Mouse (Mus musculus) ES-Bruce4 (cell line): ENCODE measurements around the gene Mcf2l. TPM values are rescaled to one million over a fixed set of nuclear protein-coding genes. Genes with fewer than 3 reads are reported as not detected.

ENCODE experiments used
- H3K27ac ChIP-seq: 2 replicates; pipeline ENCODE4 v1.5.1; 2012; ENCODE audit warnings: low read length, inconsistent platforms; ENCODE audit not compliant: insufficient read depth
- H3K27me3 ChIP-seq: 2 replicates; pipeline ENCODE4 v1.6.1; 2012; ENCODE audit warnings: mild to moderate bottlenecking, low read length, inconsistent platforms; ENCODE audit not compliant: control insufficient read depth, poor library complexity, insufficient read depth, severe bottlenecking
- H3K36me3 ChIP-seq: 2 replicates; pipeline ENCODE4 v1.6.1; 2012; ENCODE audit warnings: inconsistent platforms, mild to moderate bottlenecking, low read length, moderate library complexity; ENCODE audit not compliant: control insufficient read depth, poor library complexity, insufficient read depth, severe bottlenecking
- H3K4me1 ChIP-seq: one replicate; pipeline ENCODE4 v1.8.1; 2011; ENCODE audit warnings: low read length; ENCODE audit not compliant: control insufficient read depth, insufficient read depth
- H3K4me3 ChIP-seq: 2 replicates; pipeline ENCODE4 v1.5.1; 2011; ENCODE audit warnings: low read depth, mild to moderate bottlenecking, low read length
- H3K9ac ChIP-seq: 2 replicates; pipeline ENCODE4 v1.6.1; 2012; ENCODE audit warnings: low read depth, mild to moderate bottlenecking, inconsistent platforms; ENCODE audit not compliant: poor library complexity, severe bottlenecking
- H3K9me3 ChIP-seq: replicated peaks from 2 replicates; pipeline ENCODE4 v1.6.1; 2012; ENCODE audit warnings: mild to moderate bottlenecking, low read length, inconsistent platforms; ENCODE audit not compliant: control insufficient read depth, poor library complexity, insufficient read depth, severe bottlenecking
- CTCF ChIP-seq: IDR thresholded peaks from one replicate; pipeline ENCODE4 v1.8.1; 2011; ENCODE audit warnings: low read depth, low read length
- EP300 ChIP-seq: IDR thresholded peaks from 2 replicates; pipeline ENCODE4 v1.6.1; 2011; ENCODE audit warnings: low read depth, low read length; ENCODE audit not compliant: insufficient read depth
- POLR2A ChIP-seq: IDR thresholded peaks from one replicate; pipeline ENCODE4 v1.8.1; 2011; ENCODE audit warnings: low read length; ENCODE audit not compliant: insufficient read depth
- polyA plus RNA-seq: library from polyadenylated mRNA; stranded (reverse); fragments of >200 nt; gene quantifications from 2 replicates; pipeline ENCODE4 v1.2.4, GENCODE M21; 2011; ENCODE audit warnings: low read depth; ENCODE audit not compliant: missing spikeins, insufficient read depth, insufficient read length

The Mcf2l gene
- polyA plus RNA-seq, 1 experiment, result 18.3 TPM

DNA sequence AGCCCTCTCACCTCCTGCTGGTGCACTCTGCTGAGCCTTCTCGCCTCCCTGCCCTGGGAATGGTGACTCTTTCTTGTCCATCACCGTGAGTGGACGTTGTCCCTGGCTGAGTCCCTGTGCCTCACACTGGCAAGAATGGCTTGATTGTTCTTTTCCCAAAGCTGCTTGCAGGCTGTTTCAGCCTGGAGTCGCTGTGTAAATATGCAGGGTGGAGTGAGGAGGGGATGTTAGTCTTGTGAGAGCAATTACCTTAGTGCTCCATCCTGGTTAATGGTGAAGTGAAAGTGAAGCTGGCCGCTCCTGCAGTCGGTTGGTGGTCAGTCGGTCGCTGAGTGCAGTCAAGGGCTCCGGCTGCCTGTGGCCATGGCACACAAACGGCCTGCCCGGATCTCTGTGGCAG is 57.8 kb downstream of the Mcf2l start:
- H3K27ac ChIP-seq, result no peak overlapping the region
- H3K4me1 ChIP-seq, result peaks cover 7% of the 10 kb centered on the region
- H3K9ac ChIP-seq, result no peak overlapping the region
- no peaks in the 10 kb centered on the region for H3K9me3 ChIP-seq
- no peak overlapping the region for H3K4me3 ChIP-seq
- TF ChIP-seq EP300 (no peak), POLR2A (no peak), CTCF (no peak)
- H3K27me3 ChIP-seq, result no peaks in the 10 kb centered on the region
- no peaks in the 10 kb centered on the region for H3K36me3 ChIP-seq

DNA sequence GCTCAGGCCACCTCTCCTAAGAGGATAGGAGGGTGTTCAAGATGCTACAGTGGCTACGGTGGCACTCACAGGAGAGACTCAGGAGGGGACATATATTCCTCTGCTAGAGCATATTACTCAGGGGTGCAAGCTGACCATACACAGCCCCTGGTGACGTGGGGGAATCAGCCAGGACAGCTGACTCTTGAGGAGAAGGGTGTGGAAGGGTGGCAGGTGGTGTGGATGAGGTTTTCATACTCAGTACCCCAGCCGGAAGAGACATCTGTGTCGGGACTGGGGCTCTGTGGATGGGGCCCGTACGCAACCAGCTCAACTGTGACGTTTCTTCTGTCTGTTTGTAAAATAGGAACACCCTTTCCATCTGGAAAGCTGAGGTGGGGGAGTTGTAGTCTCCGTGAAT is 58.9 kb downstream of the Mcf2l start:
- peaks cover 7% of the 10 kb centered on the region for H3K4me1 ChIP-seq
- no peaks in the 10 kb centered on the region for H3K27me3 ChIP-seq
- no peak overlapping the region for H3K27ac ChIP-seq
- no peak overlapping the region for H3K4me3 ChIP-seq
- H3K9ac ChIP-seq, result no peak overlapping the region
- no peak for TF ChIP-seq POLR2A
- TF ChIP-seq CTCF, result no peak
- TF ChIP-seq EP300, result no peak
- no peaks in the 10 kb centered on the region for H3K9me3 ChIP-seq
- no peaks in the 10 kb centered on the region for H3K36me3 ChIP-seq

DNA sequence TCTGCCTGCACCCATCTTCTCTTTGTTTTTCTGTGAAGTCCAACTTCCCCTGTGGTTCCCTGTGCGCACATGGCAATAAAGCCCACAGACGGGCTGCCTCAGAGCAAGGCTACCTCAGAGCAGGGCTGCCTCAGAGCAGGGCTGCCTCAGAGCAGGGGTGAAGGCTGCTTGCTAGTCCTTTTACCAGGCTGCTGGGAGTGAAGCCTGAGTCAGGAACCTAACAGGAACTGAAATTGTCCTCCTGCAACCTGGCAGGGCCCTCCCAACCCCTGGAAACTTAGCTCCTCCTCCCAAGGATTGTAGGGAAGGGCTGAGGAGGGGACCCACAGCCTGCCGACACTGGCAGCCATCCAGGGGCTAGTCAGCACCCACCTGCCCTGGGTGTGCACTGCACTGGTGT is 60.2 kb downstream of the Mcf2l start:
- Histone ChIP-seq H3K9me3 (no peaks in the 10 kb centered on the region), H3K4me3 (no peak overlapping the region), H3K27me3 (no peaks in the 10 kb centered on the region), H3K4me1 (peaks cover under 1% of the 10 kb centered on the region), H3K27ac (no peak overlapping the region), H3K9ac (no peak overlapping the region), H3K36me3 (no peaks in the 10 kb centered on the region)
- TF ChIP-seq EP300 (no peak), POLR2A (no peak), CTCF (no peak)

DNA sequence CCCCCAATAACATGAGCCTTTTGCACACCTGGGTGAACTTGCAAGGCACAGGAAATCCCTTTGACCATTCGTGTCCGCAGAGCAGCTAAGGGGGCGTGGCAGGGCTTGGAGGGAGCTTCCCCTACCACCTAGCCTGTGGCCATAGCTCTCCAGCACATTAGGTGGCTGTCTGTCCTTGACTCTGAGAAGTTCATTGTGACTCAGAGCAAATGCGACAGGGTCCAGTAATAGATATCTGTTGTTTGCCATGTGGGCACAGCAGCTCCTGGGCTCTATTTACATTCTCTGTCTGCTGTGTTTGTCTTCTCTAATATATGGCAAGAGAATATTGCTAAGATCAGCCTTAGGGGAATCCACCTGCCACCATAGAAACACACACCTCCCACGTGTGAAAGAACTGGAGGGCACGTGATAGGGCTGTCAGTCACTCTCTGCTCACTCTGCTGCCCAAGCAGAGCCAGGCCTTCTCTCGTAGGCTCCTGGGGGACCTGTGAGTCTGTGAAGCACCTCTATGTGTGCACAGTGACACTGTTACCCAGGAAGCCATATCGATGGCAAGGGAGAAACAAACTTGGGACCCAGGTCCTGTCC is 60.9 kb downstream of the Mcf2l start:
- Histone ChIP-seq H3K36me3 (no peaks in the 10 kb centered on the region), H3K4me3 (no peak overlapping the region), H3K9ac (no peak overlapping the region), H3K4me1 (no peaks in the 10 kb centered on the region), H3K27me3 (no peaks in the 10 kb centered on the region), H3K9me3 (no peaks in the 10 kb centered on the region), H3K27ac (no peak overlapping the region)
- no peak for TF ChIP-seq CTCF
- no peak for TF ChIP-seq EP300
- no peak for TF ChIP-seq POLR2A

DNA sequence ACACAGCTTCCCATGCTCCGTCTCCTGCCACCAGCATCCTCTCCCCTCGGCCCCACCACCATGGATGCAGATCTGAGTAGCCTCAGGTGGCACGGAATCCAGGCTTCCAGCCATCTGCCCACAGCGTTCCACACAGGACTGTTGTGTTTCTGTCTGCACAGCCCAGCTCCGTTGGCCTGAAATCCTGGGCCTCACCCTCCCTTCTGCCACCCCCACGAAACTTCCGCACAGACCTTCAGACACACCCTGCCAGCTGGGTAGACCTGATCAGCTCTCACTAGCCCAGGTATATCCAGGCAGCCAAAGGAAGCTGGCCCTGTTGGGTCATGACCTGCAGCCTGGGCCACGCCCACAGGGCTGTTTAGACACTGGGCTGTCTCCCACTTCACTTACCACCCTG is 66.9 kb downstream of the Mcf2l start:
- H3K36me3 ChIP-seq, result no peaks in the 10 kb centered on the region
- no peak overlapping the region for H3K4me3 ChIP-seq
- H3K9ac ChIP-seq, result no peak overlapping the region
- H3K27ac ChIP-seq, result no peak overlapping the region
- H3K9me3 ChIP-seq, result no peaks in the 10 kb centered on the region
- H3K27me3 ChIP-seq, result no peaks in the 10 kb centered on the region
- no peaks in the 10 kb centered on the region for H3K4me1 ChIP-seq
- no peak for TF ChIP-seq EP300
- no peak for TF ChIP-seq CTCF
- no peak for TF ChIP-seq POLR2A

- H3K9ac ChIP-seq, result no peak overlapping the region
- TF ChIP-seq POLR2A (no peak), EP300 (no peak), CTCF (no peak)
- H3K27me3 ChIP-seq, result no peaks in the 10 kb centered on the region
- H3K9me3 ChIP-seq, result no peaks in the 10 kb centered on the region
- no peaks in the 10 kb centered on the region for H3K36me3 ChIP-seq
- no peak overlapping the region for H3K4me3 ChIP-seq
- H3K27ac ChIP-seq, result no peak overlapping the region
- H3K4me1 ChIP-seq, result no peaks in the 10 kb centered on the region
Observed at GRCm38 (mm10) chr8:12941161-12941926, 67.7 kb downstream of the Mcf2l start.
